In the genomic region with DNA sequence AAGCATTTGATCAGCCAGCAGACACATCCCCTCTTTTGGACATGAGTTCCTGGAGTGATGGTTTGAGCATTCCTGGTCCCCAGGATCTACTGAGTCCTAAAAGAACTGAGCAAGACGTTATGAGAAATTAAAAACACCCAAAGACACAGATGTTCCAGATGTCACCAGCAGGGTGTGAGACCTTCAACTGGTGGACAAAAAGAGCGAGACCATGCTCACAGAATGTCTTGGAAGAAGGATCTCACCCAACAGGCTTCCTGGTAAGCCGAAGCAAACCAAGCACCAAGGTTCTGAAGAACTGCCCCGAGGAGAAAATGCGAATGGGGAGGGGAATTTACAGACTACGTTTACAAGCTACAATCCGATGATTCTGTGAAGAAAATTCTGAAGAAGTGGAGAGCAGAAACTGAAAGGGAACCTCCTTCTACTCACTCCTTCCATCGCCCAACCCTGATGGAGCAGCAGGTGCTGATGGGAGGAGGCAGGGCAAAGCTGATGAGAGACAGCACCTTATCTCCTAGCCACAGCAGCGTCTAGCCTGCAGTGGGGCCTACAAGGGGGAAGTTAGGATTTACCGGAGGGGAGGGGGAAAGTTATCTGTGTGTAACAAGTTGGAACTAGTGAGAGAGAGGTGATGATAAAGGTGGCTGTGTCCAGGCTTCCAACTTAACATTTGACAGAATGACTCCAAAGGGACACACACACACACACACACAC, we compare ENCODE assay signal across 9 mouse cellular contexts. TPM values are rescaled to one million over a fixed set of nuclear protein-coding genes. Genes with fewer than 3 reads are reported as not detected.
A peak's percentile ranks its signal among the peaks of the same experiment; 100 is the strongest.
DNase-seq lines count a peak whose midpoint lies in the region; ATAC-seq lines count a peak whose summit lies in the region.
"Had no signal": no experiment of that assay in that cellular context is flagged by ENCODE, and none has a peak within 500 bp of the region (broad histone marks: within the 10 kb centered on the region; RNA-seq: fewer than 3 reads in every experiment).

No protein-coding gene starts in this region.

- H3K4me1 ChIP-seq in kidney, embryonic 15.5 days, result no peaks in the 10 kb centered on the region
- H3K4me1 ChIP-seq in lung, embryonic 15.5 days, result no peaks in the 10 kb centered on the region

- WGBS in kidney, embryonic 15.5 days, result 77% methylated on average over 10 of the region's 10 CpGs
- 61% methylated on average over 10 of the region's 10 CpGs for WGBS in lung, embryonic 15.5 days

- DNase-seq in kidney, adult 11 months, result no peak
- peak; percentile 8 to 15 for DNase-seq in thymus, postnatal 10 days (ENCODE audit: low spot score in 2 of 2)
- DNase-seq in MN1 (ENCODE audit: low spot score), result no peak
- DNase-seq in layer of hippocampus, adult 18-20 months (ENCODE audit: low spot score in 2 of 2), result no peak
- DNase-seq in cerebellum, postnatal 14 days, result no peak

- H3K9ac ChIP-seq in kidney, embryonic 15.5 days, result no peak overlapping the region
- H3K9ac ChIP-seq in lung, embryonic 15.5 days, result no peak overlapping the region

- no peak overlapping the region for H3K4me3 ChIP-seq in kidney, embryonic 15.5 days (replicated peaks)
- H3K4me3 ChIP-seq in lung, embryonic 15.5 days, result no peak overlapping the region

- H3K27me3 ChIP-seq in kidney, embryonic 15.5 days, result no peaks in the 10 kb centered on the region
- H3K27me3 ChIP-seq in lung, embryonic 15.5 days, result no peaks in the 10 kb centered on the region

- no peaks in the 10 kb centered on the region for H3K9me3 ChIP-seq in kidney, embryonic 15.5 days (replicated peaks)
- no peaks in the 10 kb centered on the region for H3K9me3 ChIP-seq in lung, embryonic 15.5 days

- H3K27ac ChIP-seq in kidney, embryonic 15.5 days, result no peak overlapping the region
- H3K27ac ChIP-seq in lung, embryonic 15.5 days, result no peak overlapping the region

- no peaks in the 10 kb centered on the region for H3K36me3 ChIP-seq in kidney, embryonic 15.5 days
- no peaks in the 10 kb centered on the region for H3K36me3 ChIP-seq in lung, embryonic 15.5 days

- peak; percentile 92 for ATAC-seq in kidney, embryonic 15.5 days (replicated peaks; ENCODE audit: low FRiP score)
- ATAC-seq in erythroid progenitor cell, adult 5-6 weeks (replicated peaks; ENCODE audit: low FRiP score, poor library complexity, severe bottlenecking), result peak; percentile 90
- peak; percentile 73 for ATAC-seq in lung, embryonic 15.5 days (ENCODE audit: borderline replicate concordance, extremely low read depth, low FRiP score, low TSS enrichment)

- no peak overlapping the region for H3K4me2 ChIP-seq in kidney, embryonic 15.5 days
- H3K4me2 ChIP-seq in lung, embryonic 15.5 days, result no peak overlapping the region

RNA-seq across cellular contexts. Expression of gene Samd7, which starts 19.4 kb away (rescaled TPM):
- not detected in 2 replicates for polyA plus RNA-seq in kidney, embryonic 15.5 days (2015; fragmentation: Nextera tagmentation; extraction: Ambion mirVana)
- total RNA-seq in erythroid progenitor cell, adult 5-6 weeks (2015; ENCODE audit: low replicate concordance), result 0.42 TPM in 1 of 2 replicates, not detected in the other
- total RNA-seq in erythroid progenitor cell, adult 5-6 weeks (2017; ENCODE audit: low replicate concordance), result not detected in 2 replicates
- not detected in 2 replicates for polyA plus RNA-seq in lung, embryonic 15.5 days (2015; fragmentation: Nextera tagmentation; extraction: Ambion mirVana)
- not detected for total RNA-seq in layer of hippocampus, adult 18-20 months (2021)
- polyA plus RNA-seq: limb, embryonic 11.5 days had no signal

RNA-seq across cellular contexts. Expression of gene Sec62, which starts 27.2 kb away (rescaled TPM):
- 90.5 and 106 TPM in 2 replicates for polyA plus RNA-seq in kidney, embryonic 15.5 days (2015; fragmentation: Nextera tagmentation; extraction: Ambion mirVana)
- total RNA-seq in erythroid progenitor cell, adult 5-6 weeks (2015; ENCODE audit: low replicate concordance), result 93.0 and 140 TPM in 2 replicates
- 174 and 189 TPM in 2 replicates for total RNA-seq in erythroid progenitor cell, adult 5-6 weeks (2017; ENCODE audit: low replicate concordance)
- polyA plus RNA-seq in lung, embryonic 15.5 days (2015; fragmentation: Nextera tagmentation; extraction: Ambion mirVana), result 72.1 and 74.5 TPM in 2 replicates
- 10 to 100 TPM; 96.6 to 99.3 TPM for total RNA-seq in layer of hippocampus, adult 18-20 months (2021)

Comparison
In these comparisons a context has a peak if more than half of its experiments do, and no peak if none do; other contexts are left out.
1. DNase-seq: peak in thymus, postnatal 10 days (2 of 2); none in kidney, adult 11 months (single experiment), MN1 (single experiment), layer of hippocampus, adult 18-20 months (0 of 2) and cerebellum, postnatal 14 days (0 of 2).
2. Peak in every context shown above with its lines, with median percentiles within 50 percentile points of each other: ATAC-seq.